Mouse (Mus musculus) midbrain, embryonic 11.5 days (tissue): ENCODE results near the gene Icos. TPM values are rescaled to one million over a fixed set of nuclear protein-coding genes. Genes with fewer than 3 reads are reported as not detected.

Experiments used
- ATAC-seq: fragments of 200-750 bp; cut with Nextera tagmentation; 2 replicates; pipeline ENCODE4 v1.8.0; 2017; ENCODE audit warnings: moderate TSS enrichment, moderate library complexity; ENCODE audit not compliant: low FRiP score
- DNase-seq: peaks from one replicate; pipeline ENCODE4 v3.0.0; 2015; ENCODE audit warnings: low spot score; ENCODE audit errors: missing footprints
- H3K27ac ChIP-seq: fragments of 300-500 bp; sonication (generic); 2 replicates; pipeline ENCODE4 v1.5.1; 2014; ENCODE audit warnings: low read depth, low read length
- H3K27me3 ChIP-seq: fragments of 300-500 bp; sonication (generic); 2 replicates; pipeline ENCODE4 v1.6.1; 2014; ENCODE audit warnings: mild to moderate bottlenecking, low read length, moderate library complexity, mixed read lengths; ENCODE audit not compliant: control insufficient read depth, insufficient read depth
- H3K36me3 ChIP-seq: fragments of 300-500 bp; sonication (generic); 2 replicates; pipeline ENCODE4 v1.6.1; 2014; ENCODE audit warnings: mild to moderate bottlenecking, low read length, moderate library complexity, mixed read lengths; ENCODE audit not compliant: control insufficient read depth, insufficient read depth
- H3K4me1 ChIP-seq: fragments of 300-500 bp; sonication (generic); 2 replicates; pipeline ENCODE4 v1.6.1; 2014; ENCODE audit warnings: low read length; ENCODE audit not compliant: control insufficient read depth, insufficient read depth
- H3K4me2 ChIP-seq: fragments of 300-500 bp; sonication (generic); 2 replicates; pipeline ENCODE4 v1.6.1; 2014; ENCODE audit warnings: mild to moderate bottlenecking, moderate library complexity
- H3K4me3 ChIP-seq: fragments of 300-500 bp; sonication (generic); 2 replicates; pipeline ENCODE4 v1.5.1; 2014; ENCODE audit warnings: low read depth, low read length
- H3K9ac ChIP-seq: fragments of 300-500 bp; sonication (generic); 2 replicates; pipeline ENCODE4 v1.6.1; 2014; ENCODE audit warnings: low read length
- H3K9me3 ChIP-seq: fragments of 300-500 bp; sonication (generic); 2 replicates; pipeline ENCODE4 v1.6.1; 2016; ENCODE audit warnings: low read length; ENCODE audit not compliant: control insufficient read depth
- WGBS: fragments of 180-500 bp; shearing (Covaris S2); extraction: QIAGEN DNeasy Blood & Tissue Kit; methylation state at CpG from one replicate; pipeline ENCODE4 v1.1.7; 2014; 5-methylcytosine and 5-hydroxymethylcytosine counted together
- polyA plus RNA-seq: library from polyadenylated mRNA; unstranded; fragments of >200 nt; fragmentation: Nextera tagmentation; extraction: Ambion mirVana; gene quantifications from 2 replicates; pipeline ENCODE4 v1.2.1, GENCODE M21; 2014

Gene Icos
- polyA plus RNA-seq, 1 experiment from 2014 or later, result 0.04 TPM

DNA sequence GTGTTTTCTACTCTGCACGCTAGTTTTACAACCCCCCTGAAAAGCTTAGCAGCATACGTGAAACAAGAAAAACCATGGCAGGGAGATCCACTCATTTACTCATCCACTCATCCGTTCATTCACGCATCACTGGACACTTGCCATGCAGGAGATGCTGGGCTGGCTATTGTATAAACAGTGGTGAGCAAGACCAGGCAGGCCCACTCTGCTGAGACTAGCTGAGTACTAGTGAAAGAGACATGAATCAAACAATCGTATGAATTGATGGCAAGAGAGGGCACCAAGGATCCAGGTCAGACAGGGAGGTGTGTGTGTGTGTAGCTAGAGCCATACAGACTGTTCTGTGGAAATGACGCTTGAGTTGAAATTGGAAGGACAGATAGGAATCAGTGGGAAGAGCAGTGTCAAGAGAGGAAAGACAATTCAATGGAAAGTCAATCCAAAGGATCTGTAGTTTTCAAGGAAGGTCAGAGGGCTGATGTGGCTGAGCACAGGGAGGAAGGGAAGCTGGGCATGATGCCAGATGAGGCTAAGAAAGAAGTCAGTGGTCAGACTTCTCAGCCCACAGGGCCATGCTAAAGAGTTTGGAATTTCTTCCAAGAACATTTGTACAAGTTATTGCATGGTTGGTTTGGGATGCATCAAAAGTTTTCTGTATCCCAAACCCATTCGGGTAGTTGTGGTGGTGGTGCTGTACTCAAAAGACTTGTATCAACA, 1.6 kb downstream of the Icos start:
- Histone ChIP-seq H3K27me3 (no peaks in the 10 kb centered on the region), H3K9me3 (no peaks in the 10 kb centered on the region), H3K4me3 (no peak overlapping the region), H3K9ac (no peak overlapping the region), H3K36me3 (no peaks in the 10 kb centered on the region), H3K27ac (no peak overlapping the region), H3K4me2 (no peak overlapping the region), H3K4me1 (no peaks in the 10 kb centered on the region)
- WGBS, result 59% methylated on average over 7 of the region's 7 CpGs
- ATAC-seq, result no peak
- DNase-seq, result peak; percentile 59

DNA sequence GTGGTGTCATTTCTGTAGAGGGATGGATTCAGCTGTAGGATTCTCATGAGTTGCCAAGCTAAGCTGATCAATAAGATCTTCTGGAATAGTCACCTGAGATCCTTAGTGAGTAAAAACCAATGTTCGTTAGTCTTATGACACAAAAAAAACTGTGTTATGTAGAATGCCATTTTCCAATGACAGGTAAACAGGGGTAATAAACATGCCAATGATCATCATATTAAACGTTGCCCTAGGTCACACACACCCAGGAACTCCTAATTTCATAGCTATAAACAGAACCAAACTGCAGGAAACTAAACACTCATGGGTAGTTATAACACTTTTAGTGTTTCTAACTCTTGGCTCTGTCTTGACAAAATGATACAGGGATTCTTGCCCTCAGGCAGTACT, 2.1 kb downstream of the Icos start:
- no peak overlapping the region for H3K9ac ChIP-seq
- no peak overlapping the region for H3K4me2 ChIP-seq
- no peaks in the 10 kb centered on the region for H3K27me3 ChIP-seq
- no peak overlapping the region for H3K4me3 ChIP-seq
- WGBS, result 81% methylated on average over 2 of the region's 2 CpGs
- H3K27ac ChIP-seq, result no peak overlapping the region
- ATAC-seq, result no peak
- no peaks in the 10 kb centered on the region for H3K9me3 ChIP-seq
- H3K36me3 ChIP-seq, result no peaks in the 10 kb centered on the region
- no peaks in the 10 kb centered on the region for H3K4me1 ChIP-seq
- peak; percentile 76 for DNase-seq

DNA sequence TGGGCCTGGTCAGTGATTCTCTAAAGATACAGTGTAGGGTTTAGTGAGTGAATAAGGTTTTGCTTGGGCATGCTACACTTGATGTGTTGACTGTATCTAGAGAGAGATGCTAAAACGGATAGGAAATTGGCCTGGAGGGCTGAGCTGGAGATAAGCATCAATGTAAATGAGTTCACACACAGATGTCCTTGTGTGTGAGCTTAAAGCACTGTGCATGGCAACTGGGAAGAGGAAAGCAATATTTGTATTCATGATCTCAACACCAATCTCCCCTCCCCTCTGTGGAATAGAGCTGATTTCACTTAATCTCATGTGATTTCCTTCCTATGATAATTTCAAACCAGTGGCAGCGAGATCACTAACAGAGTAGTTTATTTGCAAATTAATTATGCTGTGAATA, 7.3 kb downstream of the Icos start:
- Histone ChIP-seq H3K4me2 (no peak overlapping the region), H3K9ac (no peak overlapping the region), H3K27ac (no peak overlapping the region), H3K9me3 (no peaks in the 10 kb centered on the region), H3K36me3 (no peaks in the 10 kb centered on the region), H3K4me1 (no peaks in the 10 kb centered on the region), H3K4me3 (no peak overlapping the region), H3K27me3 (no peaks in the 10 kb centered on the region)
- WGBS, result 78% methylated on average over 2 of the region's 2 CpGs
- no peak for ATAC-seq
- peak; percentile 84 for DNase-seq

DNA sequence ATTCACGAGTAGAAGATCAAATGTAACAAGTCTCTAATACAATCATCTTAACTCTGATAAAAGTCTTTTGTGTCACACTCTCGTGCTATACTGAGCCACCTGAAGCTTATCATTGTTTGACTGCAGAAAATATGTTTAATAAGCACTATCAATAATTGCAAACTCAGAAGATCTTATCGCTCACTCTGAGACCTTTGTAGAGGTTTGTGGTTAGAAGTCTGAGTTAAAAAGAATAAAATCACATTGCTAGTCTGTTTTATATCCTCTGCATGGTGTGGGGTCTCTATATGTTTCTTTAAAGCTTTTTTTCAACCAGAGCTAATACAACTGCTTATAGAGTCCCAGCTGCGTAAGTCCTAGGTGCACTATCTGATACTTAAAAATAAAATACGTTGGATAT, 8.4 kb downstream of the Icos start:
- Histone ChIP-seq H3K36me3 (no peaks in the 10 kb centered on the region), H3K4me3 (no peak overlapping the region), H3K9me3 (no peaks in the 10 kb centered on the region), H3K27ac (no peak overlapping the region), H3K9ac (no peak overlapping the region), H3K4me1 (no peaks in the 10 kb centered on the region), H3K27me3 (no peaks in the 10 kb centered on the region), H3K4me2 (no peak overlapping the region)
- ATAC-seq (no peak), DNase-seq (no peak)
- WGBS, result 87% methylated on average over 5 of the region's 5 CpGs

DNA sequence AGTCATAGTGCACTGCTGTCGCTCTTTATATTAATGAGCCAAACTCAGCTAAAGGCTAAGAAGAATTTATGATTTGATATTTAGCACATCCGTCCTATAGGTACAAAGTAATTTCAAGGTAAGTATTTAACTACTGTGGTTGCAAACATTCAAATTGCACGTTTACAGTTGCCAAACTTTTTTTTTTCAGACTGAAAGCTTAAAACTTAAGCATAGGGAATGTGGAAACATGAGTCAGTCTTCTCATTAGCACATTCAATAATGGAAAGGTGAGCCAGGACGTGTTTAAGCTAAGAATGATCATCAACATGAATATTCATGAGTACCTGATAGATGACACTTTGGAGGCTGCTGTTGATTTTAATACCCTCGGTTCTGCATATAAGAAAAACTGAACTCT, 11.4 kb downstream of the Icos start:
- DNase-seq (peak; percentile 53), ATAC-seq (no peak)
- 80% methylated on average over 5 of the region's 5 CpGs for WGBS
- Histone ChIP-seq H3K4me1 (no peaks in the 10 kb centered on the region), H3K27ac (no peak overlapping the region), H3K36me3 (no peaks in the 10 kb centered on the region), H3K4me3 (no peak overlapping the region), H3K27me3 (no peaks in the 10 kb centered on the region), H3K4me2 (no peak overlapping the region), H3K9me3 (no peaks in the 10 kb centered on the region), H3K9ac (no peak overlapping the region)

DNA sequence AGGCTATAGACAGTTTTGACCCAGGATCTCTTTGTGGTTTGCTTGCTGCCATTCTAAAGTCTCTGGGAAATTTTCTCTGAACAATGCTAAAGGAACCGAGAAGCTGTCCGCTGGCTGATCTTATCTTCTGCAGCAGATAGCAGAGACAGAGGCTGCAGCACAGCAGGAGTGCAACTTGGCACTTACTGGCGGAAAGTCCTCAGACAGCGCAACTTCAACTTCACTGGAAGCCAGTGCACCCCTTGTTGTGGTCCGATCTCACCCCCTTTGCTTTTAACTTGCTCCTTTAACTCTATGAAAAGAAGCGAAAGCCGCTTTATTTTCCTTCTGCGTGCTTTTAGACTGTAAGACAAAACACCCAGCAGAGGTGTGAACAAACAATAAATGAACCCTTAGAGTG, 12.6 kb downstream of the Icos start:
- Histone ChIP-seq H3K9ac (no peak overlapping the region), H3K9me3 (no peaks in the 10 kb centered on the region), H3K4me2 (no peak overlapping the region), H3K27me3 (no peaks in the 10 kb centered on the region), H3K4me1 (no peaks in the 10 kb centered on the region), H3K36me3 (no peaks in the 10 kb centered on the region), H3K27ac (no peak overlapping the region), H3K4me3 (no peak overlapping the region)
- WGBS, result 66% methylated on average over 8 of the region's 8 CpGs
- DNase-seq, result peak; percentile 37
- no peak for ATAC-seq

DNA sequence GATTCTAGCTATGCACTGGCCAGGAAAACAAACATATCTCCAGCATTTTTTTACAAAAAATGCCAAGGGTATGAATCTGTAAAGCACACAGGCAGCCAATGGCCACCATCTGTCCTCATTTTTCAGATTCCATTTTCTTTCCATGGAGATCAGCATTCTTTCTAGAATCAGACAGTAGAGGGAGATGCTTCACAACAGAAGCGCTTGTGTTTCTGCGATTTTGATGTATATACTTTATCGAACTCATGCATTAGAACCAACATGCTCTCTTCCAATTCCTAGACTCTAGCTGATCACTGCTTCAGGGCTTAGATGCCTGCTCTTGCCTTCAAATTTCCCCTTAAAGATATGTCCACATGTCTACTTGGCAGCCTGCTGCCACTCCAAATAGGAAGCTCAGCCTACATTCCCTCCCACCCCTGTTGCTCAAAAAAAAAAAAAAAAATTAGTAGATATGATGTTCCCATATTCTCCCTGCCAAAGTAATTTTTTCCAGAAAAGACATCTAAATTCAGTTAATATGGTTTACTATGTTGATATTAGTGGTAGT, 20.4 kb downstream of the Icos start:
- no peaks in the 10 kb centered on the region for H3K9me3 ChIP-seq
- H3K27ac ChIP-seq, result no peak overlapping the region
- DNase-seq, result peak; percentile 70
- no peaks in the 10 kb centered on the region for H3K27me3 ChIP-seq
- no peak for ATAC-seq
- no peak overlapping the region for H3K4me2 ChIP-seq
- H3K36me3 ChIP-seq, result no peaks in the 10 kb centered on the region
- WGBS, result 91% methylated on average over 3 of the region's 3 CpGs
- no peak overlapping the region for H3K4me3 ChIP-seq
- no peaks in the 10 kb centered on the region for H3K4me1 ChIP-seq
- no peak overlapping the region for H3K9ac ChIP-seq

DNA sequence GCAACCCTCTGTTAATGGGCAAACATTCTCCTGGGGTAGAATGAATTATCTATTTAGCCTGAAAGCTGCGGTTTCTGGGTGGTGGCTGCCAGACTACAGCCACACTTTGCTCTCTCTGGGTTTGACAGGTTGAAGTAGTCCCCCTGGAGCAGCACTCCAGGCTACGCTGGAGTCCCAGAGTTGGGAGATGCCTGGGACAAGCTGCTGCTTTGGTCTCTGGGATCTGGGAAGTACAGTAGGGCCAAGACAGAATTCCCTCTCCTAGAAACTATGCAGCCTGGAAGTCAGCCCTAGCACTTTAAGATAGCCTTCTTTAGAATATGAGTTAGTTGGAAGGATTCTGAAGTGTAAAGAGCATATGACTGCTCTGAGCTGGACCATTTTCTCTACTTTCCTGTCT, 21.0 kb downstream of the Icos start:
- WGBS, result 69% methylated on average over 2 of the region's 2 CpGs
- ATAC-seq (no peak), DNase-seq (no peak)
- H3K27me3 ChIP-seq, result no peaks in the 10 kb centered on the region
- no peak overlapping the region for H3K4me3 ChIP-seq
- H3K4me2 ChIP-seq, result no peak overlapping the region
- no peaks in the 10 kb centered on the region for H3K9me3 ChIP-seq
- no peak overlapping the region for H3K9ac ChIP-seq
- H3K36me3 ChIP-seq, result no peaks in the 10 kb centered on the region
- no peak overlapping the region for H3K27ac ChIP-seq
- no peaks in the 10 kb centered on the region for H3K4me1 ChIP-seq

DNA sequence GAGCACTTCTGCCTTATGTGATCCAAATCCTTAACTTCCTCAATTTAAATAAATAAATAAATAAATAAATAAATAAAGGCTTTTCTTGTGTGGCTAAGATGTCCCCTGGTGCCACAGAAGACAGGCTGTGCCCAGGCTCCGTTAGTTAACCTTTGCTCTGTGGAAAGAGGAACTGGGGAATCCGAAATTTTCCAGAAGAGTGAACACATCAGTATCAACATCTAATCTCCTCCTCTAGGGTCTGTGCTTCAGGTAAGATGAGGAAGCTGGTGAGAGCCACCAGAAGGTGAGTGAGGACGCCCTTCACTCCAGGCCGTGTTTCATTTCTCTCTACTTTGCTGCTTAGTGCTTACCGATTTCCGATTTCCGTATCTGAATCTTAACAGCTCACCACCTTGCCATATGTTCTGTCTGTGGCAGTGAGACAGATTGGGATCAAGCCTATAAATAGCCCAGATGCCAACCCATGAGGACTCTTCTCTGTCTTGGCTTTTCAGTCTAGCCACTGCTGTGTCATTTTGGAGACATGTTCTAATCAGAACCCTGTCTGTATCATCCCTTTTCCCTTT, 24.1 kb downstream of the Icos start:
- DNase-seq (no peak), ATAC-seq (no peak)
- no peak overlapping the region for H3K4me2 ChIP-seq
- WGBS, result 93% methylated on average over 7 of the region's 7 CpGs
- H3K9ac ChIP-seq, result no peak overlapping the region
- H3K36me3 ChIP-seq, result no peaks in the 10 kb centered on the region
- H3K4me3 ChIP-seq, result no peak overlapping the region
- no peaks in the 10 kb centered on the region; the same call in 1 of the 2 replicates for H3K4me1 ChIP-seq
- H3K27ac ChIP-seq, result no peak overlapping the region
- no peaks in the 10 kb centered on the region for H3K27me3 ChIP-seq
- H3K9me3 ChIP-seq, result no peaks in the 10 kb centered on the region
